Mouse (Mus musculus) liver, embryonic 15.5 days (tissue): Measurements from ENCODE around the gene Cfdp1. TPM values are rescaled to one million over a fixed set of nuclear protein-coding genes. Genes with fewer than 3 reads are reported as not detected.

Experiments
- ATAC-seq: fragments of 200-750 bp; cut with Nextera tagmentation; 2 replicates; pipeline ENCODE4 v1.8.0; 2017; ENCODE audit warnings: moderate number of reproducible peaks, mild to moderate bottlenecking, moderate library complexity; ENCODE audit not compliant: insufficient read depth
- H3K27ac ChIP-seq: fragments of 300-500 bp; sonication (generic); replicated peaks from 2 replicates; pipeline ENCODE4 v1.5.1; 2015; ENCODE audit warnings: mild to moderate bottlenecking, inconsistent platforms
- H3K27me3 ChIP-seq: fragments of 300-500 bp; sonication (generic); 2 replicates; pipeline ENCODE4 v1.6.1; 2015; ENCODE audit warnings: mild to moderate bottlenecking, inconsistent platforms
- H3K36me3 ChIP-seq: fragments of 300-500 bp; sonication (generic); replicated peaks from 2 replicates; pipeline ENCODE4 v1.6.1; 2015; ENCODE audit warnings: moderate library complexity, mild to moderate bottlenecking, inconsistent platforms
- H3K4me1 ChIP-seq: fragments of 300-500 bp; sonication (generic); replicated peaks from 2 replicates; pipeline ENCODE4 v1.6.1; 2015; ENCODE audit warnings: inconsistent platforms
- H3K4me2 ChIP-seq: fragments of 300-500 bp; sonication (generic); 2 replicates; pipeline ENCODE4 v1.6.1; 2015; ENCODE audit warnings: moderate library complexity, mild to moderate bottlenecking, inconsistent platforms
- H3K4me3 ChIP-seq: fragments of 300-500 bp; sonication (generic); replicated peaks from 2 replicates; pipeline ENCODE4 v1.5.1; 2015; ENCODE audit warnings: mild to moderate bottlenecking, inconsistent platforms
- H3K9ac ChIP-seq: fragments of 300-500 bp; sonication (generic); 2 replicates; pipeline ENCODE4 v1.6.1; 2015; ENCODE audit warnings: moderate library complexity, mild to moderate bottlenecking, inconsistent platforms
- H3K9me3 ChIP-seq: fragments of 300-500 bp; sonication (generic); replicated peaks from 2 replicates; pipeline ENCODE4 v1.6.1; 2016; ENCODE audit warnings: inconsistent platforms
- WGBS: fragments of 180-500 bp; shearing (Covaris S2); methylation state at CpG from one replicate; pipeline ENCODE4 v1.1.7; 2015; ENCODE audit warnings: mixed read lengths; ENCODE audit not compliant: insufficient replicate concordance; 5-methylcytosine and 5-hydroxymethylcytosine counted together
- polyA plus RNA-seq: library from polyadenylated mRNA; unstranded; fragments of >200 nt; fragmentation: Nextera tagmentation; extraction: Ambion mirVana; gene quantifications from 2 replicates; pipeline ENCODE4 v1.2.1, GENCODE M21; 2015

Gene Cfdp1
- polyA plus RNA-seq, 1 experiment from 2014 or later: 72.5 TPM

DNA sequence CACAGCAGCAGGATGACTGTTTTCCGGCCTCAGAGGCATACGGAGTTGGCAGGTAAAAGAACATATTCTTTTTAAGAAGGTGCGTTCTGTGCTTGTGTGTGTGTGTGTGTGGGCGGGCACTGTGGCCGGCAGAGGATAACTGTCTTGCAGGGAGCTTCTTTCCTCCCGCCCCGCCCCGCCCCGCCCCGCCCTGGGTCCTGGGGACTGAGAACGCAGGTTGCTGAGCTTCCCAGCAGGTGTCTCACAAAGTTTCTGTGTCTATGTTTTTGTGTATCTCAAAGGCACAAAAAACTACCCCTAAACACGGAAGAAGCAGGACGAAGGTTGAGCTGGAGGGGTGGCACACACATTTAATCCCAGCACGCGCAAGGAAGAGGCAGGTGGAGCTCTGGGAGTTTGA is 84.8 kb downstream of the Cfdp1 start:
- H3K27ac ChIP-seq: no peak overlapping the region
- no peak overlapping the region for H3K4me3 ChIP-seq
- H3K9me3 ChIP-seq: no peaks in the 10 kb centered on the region
- H3K9ac ChIP-seq: no peak overlapping the region
- H3K27me3 ChIP-seq: no peaks in the 10 kb centered on the region
- ATAC-seq: no peak
- 63% methylated on average over 15 of the region's 15 CpGs for WGBS
- peaks cover 45% of the 10 kb centered on the region for H3K36me3 ChIP-seq
- H3K4me1 ChIP-seq: peaks cover 5% of the 10 kb centered on the region
- H3K4me2 ChIP-seq: no peak overlapping the region

GRCm38 (mm10) chr8:111768651-111769050 is 85.4 kb downstream of the Cfdp1 start:
- Histone ChIP-seq H3K27me3 (no peaks in the 10 kb centered on the region), H3K9me3 (no peaks in the 10 kb centered on the region), H3K36me3 (peaks cover 43% of the 10 kb centered on the region), H3K27ac (no peak overlapping the region), H3K9ac (no peak overlapping the region), H3K4me2 (no peak overlapping the region), H3K4me1 (peaks cover 5% of the 10 kb centered on the region), H3K4me3 (no peak overlapping the region)
- 79% methylated on average over 6 of the region's 6 CpGs for WGBS
- ATAC-seq: no peak

DNA sequence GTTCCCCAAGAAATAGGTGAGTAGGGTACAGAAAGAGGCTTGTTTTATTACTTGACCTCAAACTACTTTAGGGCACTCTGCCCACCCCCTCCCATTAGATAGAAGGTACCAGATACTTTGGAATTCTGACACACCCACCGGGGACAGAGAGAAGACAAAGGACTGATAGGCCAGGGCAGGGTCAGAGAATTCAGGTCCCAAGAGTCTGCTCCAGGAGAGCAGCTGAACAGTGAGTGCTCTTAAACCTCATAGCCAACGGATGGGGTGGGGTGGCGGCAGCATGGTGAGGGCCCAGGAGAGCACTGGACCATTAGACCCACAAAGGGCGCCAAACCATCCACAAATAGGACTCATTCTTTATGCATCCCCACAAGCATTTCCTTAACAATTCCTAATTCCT is 88.5 kb downstream of the Cfdp1 start:
- ATAC-seq: no peak
- H3K9me3 ChIP-seq: no peaks in the 10 kb centered on the region
- peaks cover 36% of the 10 kb centered on the region for H3K36me3 ChIP-seq
- no peak overlapping the region for H3K4me3 ChIP-seq
- H3K9ac ChIP-seq: no peak overlapping the region
- H3K4me1 ChIP-seq: peaks cover 5% of the 10 kb centered on the region
- H3K27me3 ChIP-seq: no peaks in the 10 kb centered on the region
- WGBS: 80% methylated on average over 4 of the region's 4 CpGs
- H3K27ac ChIP-seq: no peak overlapping the region
- H3K4me2 ChIP-seq: no peak overlapping the region

DNA sequence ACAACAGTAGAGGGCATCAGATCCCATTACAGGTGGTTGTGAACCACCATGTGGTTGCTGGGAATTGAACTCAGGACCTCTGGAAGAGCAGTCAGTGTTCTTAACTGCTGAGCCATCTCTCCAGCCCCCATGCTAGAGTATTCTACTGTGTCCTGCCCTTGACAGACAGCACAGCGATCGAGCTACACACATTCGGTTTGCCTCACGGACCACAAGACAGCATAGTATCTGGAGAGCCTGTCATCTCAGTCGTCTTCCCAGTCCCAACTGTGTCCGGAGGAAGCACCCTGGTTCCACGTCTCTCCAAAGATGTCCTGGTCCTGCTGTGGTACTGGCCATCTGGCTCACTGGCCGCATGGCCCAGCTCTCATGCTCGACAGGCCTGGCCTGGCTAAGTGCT is 89.0 kb downstream of the Cfdp1 start:
- Histone ChIP-seq H3K4me1 (peaks cover 5% of the 10 kb centered on the region), H3K36me3 (peaks cover 36% of the 10 kb centered on the region), H3K9me3 (no peaks in the 10 kb centered on the region), H3K4me3 (no peak overlapping the region), H3K9ac (no peak overlapping the region), H3K27me3 (no peaks in the 10 kb centered on the region), H3K4me2 (no peak overlapping the region), H3K27ac (no peak overlapping the region)
- 79% methylated on average over 9 of the region's 9 CpGs for WGBS
- ATAC-seq: no peak

DNA sequence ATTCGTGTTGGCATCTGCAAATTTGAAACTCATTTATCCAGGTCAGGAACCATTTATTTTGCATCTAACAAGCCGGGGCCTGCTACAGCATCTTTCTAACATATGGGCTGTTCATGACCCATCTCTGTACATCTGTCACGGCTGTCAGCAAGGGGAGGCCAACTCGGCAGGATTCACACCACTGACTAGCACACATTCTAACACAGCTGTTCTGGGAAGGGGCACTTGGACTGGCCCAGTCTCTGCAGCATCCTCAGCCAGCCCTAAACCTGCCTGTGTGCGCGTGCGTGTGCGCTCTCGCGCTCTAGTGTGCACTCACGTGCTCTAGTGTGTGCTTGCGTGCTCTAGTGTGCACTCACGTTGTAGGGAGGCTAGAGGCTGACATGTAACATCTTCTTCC is 93.4 kb downstream of the Cfdp1 start:
- Histone ChIP-seq H3K9me3 (no peaks in the 10 kb centered on the region), H3K9ac (no peak overlapping the region), H3K36me3 (peaks cover 6% of the 10 kb centered on the region), H3K4me3 (no peak overlapping the region), H3K27ac (no peak overlapping the region), H3K4me2 (no peak overlapping the region), H3K4me1 (no peaks in the 10 kb centered on the region), H3K27me3 (no peaks in the 10 kb centered on the region)
- no peak for ATAC-seq
- 74% methylated on average over 13 of the region's 13 CpGs for WGBS

DNA sequence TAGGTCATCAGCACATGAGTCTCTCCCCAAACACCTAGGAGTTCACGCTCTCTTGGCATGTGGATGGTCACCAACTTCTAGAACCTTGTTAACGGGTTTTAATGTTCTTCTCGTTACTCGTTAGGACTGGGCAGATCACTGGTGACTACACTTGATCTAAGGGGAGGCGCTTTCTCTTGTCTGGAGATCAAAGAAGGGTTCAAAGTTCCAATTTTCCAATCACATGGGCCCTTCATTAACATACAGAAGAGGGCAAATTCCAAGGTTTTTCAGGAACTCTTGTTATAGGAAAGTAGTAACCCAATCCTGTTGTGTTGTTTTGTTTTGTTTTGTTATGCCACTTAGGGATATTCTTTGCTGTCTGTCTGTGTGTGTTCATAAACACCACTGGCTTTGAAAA is 95.3 kb downstream of the Cfdp1 start:
- Histone ChIP-seq H3K27ac (no peak overlapping the region), H3K4me2 (no peak overlapping the region), H3K27me3 (no peaks in the 10 kb centered on the region; the same call in 1 of the 2 replicates), H3K9ac (no peak overlapping the region), H3K9me3 (no peaks in the 10 kb centered on the region), H3K4me3 (no peak overlapping the region), H3K36me3 (no peaks in the 10 kb centered on the region), H3K4me1 (no peaks in the 10 kb centered on the region)
- no peak for ATAC-seq
- 58% methylated on average over 5 of the region's 5 CpGs for WGBS

DNA sequence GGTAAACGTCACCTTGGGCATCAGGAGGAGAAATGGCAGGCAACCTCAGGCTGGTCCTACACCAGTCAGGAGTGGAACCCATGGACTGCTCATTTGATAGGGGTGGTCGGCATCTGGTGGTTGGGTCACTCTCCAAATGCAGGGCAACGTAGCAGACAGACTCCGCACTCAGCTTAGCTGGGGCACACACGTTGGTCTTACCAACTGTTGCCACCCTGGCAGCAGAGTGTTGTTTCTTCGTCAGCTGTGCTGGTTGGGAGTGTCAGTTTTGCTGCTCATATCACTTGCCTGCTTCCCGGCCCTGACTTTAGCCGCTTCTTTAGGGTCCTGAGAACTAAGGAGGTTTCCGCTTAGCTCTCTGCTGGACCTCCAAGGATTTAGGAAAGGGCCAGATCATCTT is 96.5 kb downstream of the Cfdp1 start:
- Histone ChIP-seq H3K9me3 (no peaks in the 10 kb centered on the region), H3K4me1 (no peaks in the 10 kb centered on the region), H3K4me3 (no peak overlapping the region), H3K36me3 (no peaks in the 10 kb centered on the region), H3K27me3 (no peaks in the 10 kb centered on the region; the same call in 1 of the 2 replicates), H3K27ac (no peak overlapping the region), H3K9ac (no peak overlapping the region), H3K4me2 (no peak overlapping the region)
- 75% methylated on average over 9 of the region's 9 CpGs for WGBS
- no peak for ATAC-seq

- no peak for ATAC-seq
- H3K9ac ChIP-seq: no peak overlapping the region
- no peaks in the 10 kb centered on the region for H3K36me3 ChIP-seq
- 62% methylated on average over 6 of the region's 6 CpGs for WGBS
- H3K9me3 ChIP-seq: no peaks in the 10 kb centered on the region
- no peaks in the 10 kb centered on the region; the same call in 1 of the 2 replicates for H3K27me3 ChIP-seq
- no peaks in the 10 kb centered on the region for H3K4me1 ChIP-seq
- no peak overlapping the region for H3K27ac ChIP-seq
- no peak overlapping the region for H3K4me3 ChIP-seq
- no peak overlapping the region for H3K4me2 ChIP-seq
These were observed 99.4 kb downstream of the Cfdp1 start for GRCm38 (mm10) chr8:111754736-111755135.

DNA sequence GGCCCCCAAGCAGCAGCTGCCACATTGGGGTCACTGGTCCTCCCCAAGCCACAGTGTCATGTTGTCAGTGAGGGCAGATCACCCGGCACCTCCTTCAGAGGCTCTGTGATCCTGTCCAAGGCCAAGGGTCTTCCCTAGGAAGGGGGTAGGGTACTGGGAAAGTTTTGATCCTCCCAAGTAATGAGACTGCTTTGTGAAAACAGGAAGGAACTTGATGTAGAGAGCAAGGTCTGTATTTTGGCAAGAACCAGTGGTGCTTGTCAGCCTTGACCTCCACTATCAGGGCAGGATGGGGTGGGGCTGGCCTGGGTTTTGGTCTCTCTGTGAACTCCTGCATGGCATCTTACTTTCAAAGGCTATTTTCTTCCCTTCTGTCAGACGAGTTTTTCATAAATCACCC is 100.0 kb downstream of the Cfdp1 start:
- H3K9ac ChIP-seq: no peak overlapping the region
- H3K4me1 ChIP-seq: no peaks in the 10 kb centered on the region
- ATAC-seq: no peak
- 38% methylated on average over 2 of the region's 2 CpGs for WGBS
- no peak overlapping the region for H3K27ac ChIP-seq
- H3K9me3 ChIP-seq: no peaks in the 10 kb centered on the region
- no peak overlapping the region for H3K4me3 ChIP-seq
- no peaks in the 10 kb centered on the region; the same call in 1 of the 2 replicates for H3K27me3 ChIP-seq
- H3K4me2 ChIP-seq: no peak overlapping the region
- H3K36me3 ChIP-seq: no peaks in the 10 kb centered on the region

GRCm38 (mm10) chr8:111748766-111749165 is 105.3 kb downstream of the Cfdp1 start:
- WGBS: 29% methylated on average over 6 of the region's 6 CpGs
- Histone ChIP-seq H3K4me1 (peaks cover 22% of the 10 kb centered on the region), H3K9me3 (no peaks in the 10 kb centered on the region), H3K27ac (no peak overlapping the region), H3K27me3 (peaks cover 34% of the 10 kb centered on the region), H3K4me2 (no peak overlapping the region), H3K4me3 (no peak overlapping the region), H3K9ac (no peak overlapping the region), H3K36me3 (no peaks in the 10 kb centered on the region)
- no peak for ATAC-seq

DNA sequence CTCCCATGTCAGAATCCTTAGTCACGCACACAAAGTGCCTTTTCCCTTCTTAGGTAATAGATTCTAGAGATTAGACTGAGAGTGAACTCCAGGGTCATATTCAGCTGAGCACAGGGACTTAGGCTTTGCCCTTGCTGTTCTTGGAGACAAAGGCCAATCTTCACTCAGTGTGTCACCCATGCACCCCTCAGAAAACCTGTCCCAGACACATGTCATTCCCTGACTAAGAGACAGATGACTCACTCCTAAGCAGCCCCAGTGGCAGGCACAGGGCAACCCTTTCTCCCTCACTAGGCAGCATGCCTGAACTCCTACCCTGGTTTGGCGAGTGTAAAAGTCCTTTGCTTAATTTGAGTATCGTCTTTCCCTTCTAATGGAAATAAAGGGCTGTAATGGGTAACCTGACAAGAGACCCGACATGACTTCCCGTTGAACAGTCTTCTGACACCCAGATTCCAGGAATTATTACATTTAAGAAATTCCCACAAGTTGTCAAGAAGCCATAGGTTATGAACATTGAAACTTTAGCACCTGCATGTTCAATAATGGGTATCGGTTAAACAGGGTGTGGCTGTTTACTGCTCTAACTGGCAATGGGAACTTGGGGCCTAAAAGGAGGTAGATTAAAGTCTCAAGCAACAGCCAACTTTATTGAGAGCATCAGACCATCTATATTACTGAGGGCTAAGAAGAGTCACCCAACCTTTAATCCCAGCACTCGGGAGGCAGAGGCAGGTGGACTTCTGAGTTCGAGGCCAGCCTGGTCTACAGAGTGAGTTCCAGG is 106.0 kb downstream of the Cfdp1 start:
- no peak overlapping the region for H3K4me3 ChIP-seq
- no peak overlapping the region for H3K4me2 ChIP-seq
- H3K4me1 ChIP-seq: peaks cover 23% of the 10 kb centered on the region
- no peak for ATAC-seq
- 70% methylated on average over 8 of the region's 8 CpGs for WGBS
- no peak overlapping the region for H3K9ac ChIP-seq
- no peaks in the 10 kb centered on the region for H3K36me3 ChIP-seq
- peaks cover 42% of the 10 kb centered on the region for H3K27me3 ChIP-seq
- H3K9me3 ChIP-seq: no peaks in the 10 kb centered on the region
- no peak overlapping the region for H3K27ac ChIP-seq
